Mouse (Mus musculus): ENCODE results near the gene Map3k19. TPM values are rescaled to one million over a fixed set of nuclear protein-coding genes. Genes with fewer than 3 reads are reported as not detected.

Map3k19 gene
- polyA plus RNA-seq, 1 experiment from 2014 or later, result not detected

Other genes starting within 250 kb of the Map3k19 start
- 27.6 and 29.7 TPM in 2 replicates for gene Tmem163, start 175.5 kb downstream of the Map3k19 start, polyA plus RNA-seq (2016; fragmentation: Nextera tagmentation; extraction: Ambion mirVana)
- 0.58 and 0.68 TPM in 2 replicates for gene Acmsd, start 125.6 kb downstream of the Map3k19 start, polyA plus RNA-seq (2016; fragmentation: Nextera tagmentation; extraction: Ambion mirVana)
- gene Ccnt2, start 80.9 kb downstream of the Map3k19 start, polyA plus RNA-seq (2016; fragmentation: Nextera tagmentation; extraction: Ambion mirVana), result 76.8 and 85.1 TPM in 2 replicates
- 19.2 and 27.1 TPM in 2 replicates for gene Rab3gap1, start 13.7 kb upstream of the Map3k19 start, polyA plus RNA-seq (2016; fragmentation: Nextera tagmentation; extraction: Ambion mirVana)
- gene Zranb3, start 248.0 kb upstream of the Map3k19 start, polyA plus RNA-seq (2016; fragmentation: Nextera tagmentation; extraction: Ambion mirVana), result 8.4 and 11.7 TPM in 2 replicates
- gene R3hdm1, start 248.3 kb upstream of the Map3k19 start, polyA plus RNA-seq (2016; fragmentation: Nextera tagmentation; extraction: Ambion mirVana), result 53.1 and 62.3 TPM in 2 replicates